Mouse (Mus musculus): ENCODE measurements at regions not wholly inside any gene's neighbourhood (a gene's known extent, or its start where the extent isn't known, plus 50 kb on each side); places are given as distances from the start of the nearest gene placed in this dataset.

DNA sequence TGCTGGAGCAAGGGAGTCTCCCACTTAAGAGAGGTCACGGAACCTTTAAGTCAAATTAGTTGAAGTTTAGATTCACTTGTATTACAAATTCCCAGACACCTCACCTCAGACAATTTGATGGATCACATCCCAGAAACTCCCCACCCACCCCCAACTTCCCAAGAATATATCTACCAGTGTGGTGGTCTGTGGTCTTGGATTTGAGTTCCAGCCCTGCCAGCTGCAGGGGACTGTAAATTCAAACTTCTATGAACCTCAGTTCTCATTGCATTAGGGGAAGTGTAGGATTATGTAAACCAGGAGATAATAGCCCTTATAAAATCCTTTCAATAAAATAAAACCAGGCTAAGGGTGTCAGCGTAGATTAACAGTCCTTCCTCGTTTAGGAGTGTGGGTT is 311.2 kb upstream of the Spag17 start:
- TF ChIP-seq CTCF (IDR thresholded peaks at IDR 0.05; ENCODE audit: borderline replicate concordance, insufficient read depth, low read depth, low read length) (no peak), POLR2A (IDR thresholded peaks at IDR 0.05; ENCODE audit: borderline replicate concordance, insufficient read depth, low read length) (no peak)
